Mouse (Mus musculus): ENCODE results near the gene Bhlha9. TPM values are rescaled to one million over a fixed set of nuclear protein-coding genes. Genes with fewer than 3 reads are reported as not detected.

Bhlha9 gene
- polyA plus RNA-seq, 1 experiment from 2014 or later: 0.16 TPM

- peak; percentile 43 for DNase-seq (ENCODE audit: low spot score)
- Histone ChIP-seq H3K27ac (no peak overlapping the region), H3K27me3 (ENCODE audit: insufficient read depth, low read length) (no peaks in the 10 kb centered on the region), H3K4me3 (replicated peaks; ENCODE audit: low read depth, low read length) (no peak overlapping the region), H3K4me2 (ENCODE audit: low read length) (no peak overlapping the region), H3K9ac (ENCODE audit: low read depth, low read length) (no peak overlapping the region), H3K9me3 (replicated peaks; ENCODE audit: low read length) (no peaks in the 10 kb centered on the region), H3K36me3 (ENCODE audit: insufficient read depth, low read length) (no peaks in the 10 kb centered on the region), H3K4me1 (replicated peaks; ENCODE audit: insufficient read depth, low read length) (no peaks in the 10 kb centered on the region)
- 38% methylated on average over 2 of the region's 2 CpGs for WGBS
- ATAC-seq (replicated peaks; ENCODE audit: low FRiP score, low read depth): peak; percentile 72
- no peak for TF ChIP-seq CTCF (IDR thresholded peaks at IDR 0.05; ENCODE audit: low read depth)
Observed at GRCm38 (mm10) chr11:76630023-76630422, 42.2 kb upstream of the Bhlha9 start.

GRCm38 (mm10) chr11:76630487-76630886, 41.8 kb upstream of the Bhlha9 start:
- TF ChIP-seq CTCF (IDR thresholded peaks at IDR 0.05; ENCODE audit: low read depth): no peak
- no peaks in the 10 kb centered on the region for H3K36me3 ChIP-seq (ENCODE audit: insufficient read depth, low read length)
- H3K27ac ChIP-seq: no peak overlapping the region
- no peak overlapping the region for H3K4me3 ChIP-seq (replicated peaks; ENCODE audit: low read depth, low read length)
- H3K9me3 ChIP-seq (replicated peaks; ENCODE audit: low read length): no peaks in the 10 kb centered on the region
- no peak overlapping the region for H3K4me2 ChIP-seq (ENCODE audit: low read length)
- no peaks in the 10 kb centered on the region for H3K27me3 ChIP-seq (ENCODE audit: insufficient read depth, low read length)
- H3K4me1 ChIP-seq (replicated peaks; ENCODE audit: insufficient read depth, low read length): no peaks in the 10 kb centered on the region
- H3K9ac ChIP-seq (ENCODE audit: low read depth, low read length): no peak overlapping the region
- ATAC-seq (replicated peaks; ENCODE audit: low FRiP score, low read depth): no peak
- WGBS: 50% methylated on average over 5 of the region's 5 CpGs
- no peak for DNase-seq (ENCODE audit: low spot score)

DNA sequence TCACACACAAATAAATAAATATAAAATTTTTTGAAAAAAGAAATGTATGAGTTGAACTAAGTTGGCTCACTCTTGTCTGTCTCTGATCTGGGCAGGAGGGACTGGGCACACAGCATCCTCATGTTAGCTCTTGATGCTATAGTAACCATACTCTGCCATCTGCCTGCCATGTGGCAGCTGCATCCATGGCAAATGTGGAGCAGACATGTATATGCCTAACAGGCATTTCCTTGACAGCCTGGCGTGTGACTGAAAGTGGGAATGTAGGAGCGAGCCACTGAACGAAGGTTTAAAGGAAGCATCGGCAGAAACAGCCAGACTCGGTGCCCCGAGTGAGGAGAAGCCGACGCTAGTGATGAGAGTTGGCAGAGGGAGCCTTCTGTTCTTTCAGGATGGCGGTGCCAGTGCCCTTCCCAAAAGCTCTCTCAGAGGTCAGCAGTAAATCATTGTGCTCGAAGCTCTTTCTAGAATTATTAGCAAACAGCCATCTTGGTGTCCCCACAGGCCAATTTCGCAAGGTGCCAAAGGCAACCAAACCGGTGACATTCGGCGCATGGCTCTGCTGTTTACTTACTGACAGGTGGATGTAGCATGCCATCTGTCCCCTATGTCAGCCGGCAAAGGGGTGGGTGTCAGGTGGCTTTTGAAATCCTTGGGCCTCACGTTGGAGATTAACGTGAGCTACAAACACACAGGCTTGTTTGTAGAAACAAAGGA, 32.8 kb upstream of the Bhlha9 start:
- TF ChIP-seq CTCF (IDR thresholded peaks at IDR 0.05; ENCODE audit: low read depth): no peak

GRCm38 (mm10) chr11:76640231-76640630, 32.0 kb upstream of the Bhlha9 start:
- WGBS: 73% methylated on average over 4 of the region's 4 CpGs
- TF ChIP-seq CTCF (IDR thresholded peaks at IDR 0.05; ENCODE audit: low read depth): no peak
- Histone ChIP-seq H3K4me1 (replicated peaks; ENCODE audit: insufficient read depth, low read length) (no peaks in the 10 kb centered on the region), H3K4me2 (ENCODE audit: low read length) (no peak overlapping the region), H3K4me3 (replicated peaks; ENCODE audit: low read depth, low read length) (no peak overlapping the region), H3K27me3 (ENCODE audit: insufficient read depth, low read length) (no peaks in the 10 kb centered on the region), H3K27ac (no peak overlapping the region), H3K36me3 (ENCODE audit: insufficient read depth, low read length) (no peaks in the 10 kb centered on the region), H3K9ac (ENCODE audit: low read depth, low read length) (no peak overlapping the region), H3K9me3 (replicated peaks; ENCODE audit: low read length) (no peaks in the 10 kb centered on the region)
- ATAC-seq (replicated peaks; ENCODE audit: low FRiP score, low read depth): no peak
- DNase-seq (ENCODE audit: low spot score): no peak

More for the DNA sequence above, 32.8 kb upstream of the Bhlha9 start:
- WGBS: 71% methylated on average over 17 of the region's 17 CpGs
- no peak overlapping the region for H3K27ac ChIP-seq
- no peak overlapping the region for H3K4me2 ChIP-seq (ENCODE audit: low read length)
- no peaks in the 10 kb centered on the region for H3K36me3 ChIP-seq (ENCODE audit: insufficient read depth, low read length)
- H3K4me1 ChIP-seq (replicated peaks; ENCODE audit: insufficient read depth, low read length): no peaks in the 10 kb centered on the region
- no peak overlapping the region for H3K4me3 ChIP-seq (replicated peaks; ENCODE audit: low read depth, low read length)
- no peak for ATAC-seq (replicated peaks; ENCODE audit: low FRiP score, low read depth)
- H3K9me3 ChIP-seq (replicated peaks; ENCODE audit: low read length): no peaks in the 10 kb centered on the region
- no peak overlapping the region for H3K9ac ChIP-seq (ENCODE audit: low read depth, low read length)
- H3K27me3 ChIP-seq (ENCODE audit: insufficient read depth, low read length): no peaks in the 10 kb centered on the region
- DNase-seq (ENCODE audit: low spot score): no peak

GRCm38 (mm10) chr11:76644257-76644656, 28.0 kb upstream of the Bhlha9 start:
- 36% methylated on average over 6 of the region's 6 CpGs for WGBS
- no peak overlapping the region for H3K27ac ChIP-seq
- TF ChIP-seq CTCF (IDR thresholded peaks at IDR 0.05; ENCODE audit: low read depth): no peak

DNA sequence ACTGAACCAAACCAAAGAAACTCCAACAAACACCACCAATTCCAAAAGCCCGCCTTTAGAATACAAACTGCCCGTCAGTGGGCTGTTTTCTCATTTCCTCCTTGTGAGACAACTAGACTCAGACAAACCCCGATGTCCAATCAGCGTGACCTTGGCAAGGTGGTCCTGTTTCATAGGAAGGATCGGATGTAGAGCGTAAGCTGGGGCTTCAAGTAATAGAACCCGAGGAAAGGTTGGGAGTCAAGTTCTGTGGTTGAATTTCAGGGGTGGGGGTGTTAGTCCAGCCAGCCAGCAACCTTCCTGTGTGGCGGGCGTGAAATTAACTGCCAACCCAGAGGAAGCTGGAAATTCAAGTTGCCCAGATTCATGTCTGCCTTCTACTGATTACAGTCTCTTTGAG, 27.2 kb upstream of the Bhlha9 start:
- no peak overlapping the region for H3K4me3 ChIP-seq (replicated peaks; ENCODE audit: low read depth, low read length)
- ATAC-seq (replicated peaks; ENCODE audit: low FRiP score, low read depth) (peak; percentile 45; the same call in 1 of the 2 replicates), DNase-seq (ENCODE audit: low spot score) (peak; percentile 77)
- no peaks in the 10 kb centered on the region for H3K9me3 ChIP-seq (replicated peaks; ENCODE audit: low read length)
- H3K9ac ChIP-seq (ENCODE audit: low read depth, low read length): no peak overlapping the region
- H3K4me1 ChIP-seq (replicated peaks; ENCODE audit: insufficient read depth, low read length): no peaks in the 10 kb centered on the region; the same call in 1 of the 2 replicates
- no peaks in the 10 kb centered on the region for H3K27me3 ChIP-seq (ENCODE audit: insufficient read depth, low read length)
- no peaks in the 10 kb centered on the region for H3K36me3 ChIP-seq (ENCODE audit: insufficient read depth, low read length)
- 28% methylated on average over 9 of the region's 9 CpGs for WGBS
- no peak overlapping the region for H3K4me2 ChIP-seq (ENCODE audit: low read length)
- no peak overlapping the region for H3K27ac ChIP-seq
- no peak for TF ChIP-seq CTCF (IDR thresholded peaks at IDR 0.05; ENCODE audit: low read depth)

More at GRCm38 (mm10) chr11:76644257-76644656, 28.0 kb upstream of the Bhlha9 start:
- Histone ChIP-seq H3K9me3 (replicated peaks; ENCODE audit: low read length) (no peaks in the 10 kb centered on the region), H3K4me1 (replicated peaks; ENCODE audit: insufficient read depth, low read length) (no peaks in the 10 kb centered on the region; the same call in 1 of the 2 replicates), H3K9ac (ENCODE audit: low read depth, low read length) (no peak overlapping the region), H3K4me3 (replicated peaks; ENCODE audit: low read depth, low read length) (no peak overlapping the region), H3K4me2 (ENCODE audit: low read length) (no peak overlapping the region), H3K27me3 (ENCODE audit: insufficient read depth, low read length) (no peaks in the 10 kb centered on the region), H3K36me3 (ENCODE audit: insufficient read depth, low read length) (no peaks in the 10 kb centered on the region)
- no peak for ATAC-seq (replicated peaks; ENCODE audit: low FRiP score, low read depth)
- DNase-seq (ENCODE audit: low spot score): no peak

Data from kidney, postnatal 0 days (tissue).